Mouse (Mus musculus) hindbrain, embryonic 10.5 days (tissue): ENCODE measurements around the gene Trappc12. TPM values are rescaled to one million over a fixed set of nuclear protein-coding genes. Genes with fewer than 3 reads are reported as not detected.

Experiments
- DNase-seq: peaks from one replicate; pipeline ENCODE4 v3.0.0-alpha.2; 2017; ENCODE audit warnings: low spot score
- H3K27ac ChIP-seq: fragments of 300-500 bp; sonication (generic); 2 replicates; pipeline ENCODE4 v1.5.1; 2016; ENCODE audit warnings: mild to moderate bottlenecking, moderate library complexity
- H3K27me3 ChIP-seq: fragments of 300-500 bp; sonication (generic); 2 replicates; pipeline ENCODE4 v1.6.1; 2016; ENCODE audit warnings: mild to moderate bottlenecking; ENCODE audit not compliant: poor library complexity, insufficient read depth, severe bottlenecking
- H3K36me3 ChIP-seq: fragments of 300-500 bp; sonication (generic); 2 replicates; pipeline ENCODE4 v1.6.1; 2016; ENCODE audit warnings: mild to moderate bottlenecking, moderate library complexity
- H3K4me1 ChIP-seq: fragments of 300-500 bp; sonication (generic); replicated peaks from 2 replicates; pipeline ENCODE4 v1.6.1; 2016; ENCODE audit warnings: mild to moderate bottlenecking
- H3K4me3 ChIP-seq: fragments of 300-500 bp; sonication (generic); 2 replicates; pipeline ENCODE4 v1.5.1; 2016; ENCODE audit warnings: mild to moderate bottlenecking, moderate library complexity
- H3K9me3 ChIP-seq: fragments of 300-500 bp; sonication (generic); 2 replicates; pipeline ENCODE4 v1.6.1; 2016; ENCODE audit warnings: mild to moderate bottlenecking, moderate library complexity
- WGBS: fragments of 180-500 bp; shearing (Covaris S2); methylation state at CpG from one replicate; pipeline ENCODE4 v1.1.7; 2016; 5-methylcytosine and 5-hydroxymethylcytosine counted together
- polyA plus RNA-seq: library from polyadenylated mRNA; unstranded; fragments of >200 nt; fragmentation: Nextera tagmentation; extraction: Ambion mirVana; gene quantifications from 2 replicates; pipeline ENCODE4 v1.2.1, GENCODE M21; 2016

Trappc12 gene
- polyA plus RNA-seq, result 35.3 and 38.1 TPM in 2 replicates

- Histone ChIP-seq H3K4me1 (peaks cover 40% of the 10 kb centered on the region), H3K27me3 (no peaks in the 10 kb centered on the region), H3K4me3 (peak within 1 kb of the TSS; percentile 94), H3K27ac (peak within 1 kb of the TSS; percentile 91), H3K36me3 (peaks cover 22% of the 10 kb centered on the region), H3K9me3 (no peaks in the 10 kb centered on the region)
- 2% methylated on average over 41 of the region's 41 CpGs for WGBS
- peak; percentile 90 for DNase-seq
Measured at GRCm38 (mm10) chr12:28750021-28750633, at the start of gene Trappc12. Gene Trappc12 (minus strand): TSS chr12:28750472.

GRCm38 (mm10) chr12:28799798-28800411 is 49.6 kb upstream of the Trappc12 start:
- WGBS, result 65% methylated on average over 11 of the region's 11 CpGs
- peaks cover 5% of the 10 kb centered on the region; the same call in 1 of the 2 replicates for H3K36me3 ChIP-seq
- H3K4me1 ChIP-seq, result peaks cover 44% of the 10 kb centered on the region
- no peak for DNase-seq
- H3K4me3 ChIP-seq, result no peak overlapping the region
- peak overlapping the region; percentile 73 for H3K27ac ChIP-seq
- H3K27me3 ChIP-seq, result no peaks in the 10 kb centered on the region
- peaks cover 3% of the 10 kb centered on the region for H3K9me3 ChIP-seq

- no peaks in the 10 kb centered on the region for H3K27me3 ChIP-seq
- H3K36me3 ChIP-seq, result peaks cover 5% of the 10 kb centered on the region; the same call in 1 of the 2 replicates
- no peak for DNase-seq
- no peak overlapping the region for H3K4me3 ChIP-seq
- peaks cover 3% of the 10 kb centered on the region for H3K9me3 ChIP-seq
- H3K4me1 ChIP-seq, result peaks cover 34% of the 10 kb centered on the region
- H3K27ac ChIP-seq, result no peak overlapping the region
Measured at GRCm38 (mm10) chr12:28796881-28797420, 46.7 kb upstream of the Trappc12 start.

GRCm38 (mm10) chr12:28795041-28795440 is 44.8 kb upstream of the Trappc12 start:
- H3K4me1 ChIP-seq, result peaks cover 37% of the 10 kb centered on the region
- no peak overlapping the region for H3K4me3 ChIP-seq
- WGBS, result 88% methylated on average over 3 of the region's 3 CpGs
- no peak overlapping the region for H3K27ac ChIP-seq
- peaks cover 5% of the 10 kb centered on the region; the same call in 1 of the 2 replicates for H3K36me3 ChIP-seq
- H3K9me3 ChIP-seq, result peaks cover 3% of the 10 kb centered on the region
- H3K27me3 ChIP-seq, result no peaks in the 10 kb centered on the region
- no peak for DNase-seq

GRCm38 (mm10) chr12:28793715-28794114 is 43.4 kb upstream of the Trappc12 start:
- peaks cover 5% of the 10 kb centered on the region; the same call in 1 of the 2 replicates for H3K36me3 ChIP-seq
- no peak for DNase-seq
- 66% methylated on average over 2 of the region's 2 CpGs for WGBS

GRCm38 (mm10) chr12:28792613-28793012 is 42.3 kb upstream of the Trappc12 start:
- WGBS, result 76% methylated on average over 3 of the region's 3 CpGs
- no peaks in the 10 kb centered on the region for H3K36me3 ChIP-seq
- DNase-seq, result no peak
- H3K27me3 ChIP-seq, result no peaks in the 10 kb centered on the region
- no peaks in the 10 kb centered on the region for H3K9me3 ChIP-seq
- H3K4me1 ChIP-seq, result peaks cover 32% of the 10 kb centered on the region
- H3K4me3 ChIP-seq, result no peak overlapping the region
- no peak overlapping the region for H3K27ac ChIP-seq

More at GRCm38 (mm10) chr12:28793715-28794114, 43.4 kb upstream of the Trappc12 start:
- Histone ChIP-seq H3K4me3 (no peak overlapping the region), H3K27ac (no peak overlapping the region), H3K4me1 (peaks cover 31% of the 10 kb centered on the region), H3K9me3 (peaks cover 3% of the 10 kb centered on the region), H3K27me3 (no peaks in the 10 kb centered on the region)

- H3K27ac ChIP-seq, result 0 out of 2 replicates have a peak overlapping the region, but pooled peaks have one; percentile 41
- no peaks in the 10 kb centered on the region for H3K27me3 ChIP-seq
- no peaks in the 10 kb centered on the region for H3K9me3 ChIP-seq
- peaks cover 61% of the 10 kb centered on the region for H3K4me1 ChIP-seq
- no peak for DNase-seq
- no peak overlapping the region for H3K4me3 ChIP-seq
- WGBS, result 93% methylated on average over 6 of the region's 6 CpGs
- no peaks in the 10 kb centered on the region for H3K36me3 ChIP-seq
Measured at GRCm38 (mm10) chr12:28786310-28786709, 36.0 kb upstream of the Trappc12 start.

GRCm38 (mm10) chr12:28785299-28785698 is 35.0 kb upstream of the Trappc12 start:
- H3K27ac ChIP-seq, result peak overlapping the region; percentile 56
- DNase-seq, result no peak
- H3K4me3 ChIP-seq, result no peak overlapping the region
- H3K4me1 ChIP-seq, result peaks cover 60% of the 10 kb centered on the region
- 0% methylated on average over 1 of the region's 1 CpGs for WGBS
- no peaks in the 10 kb centered on the region for H3K27me3 ChIP-seq
- H3K9me3 ChIP-seq, result no peaks in the 10 kb centered on the region
- no peaks in the 10 kb centered on the region for H3K36me3 ChIP-seq

- peak overlapping the region; percentile 56; the same call in 1 of the 2 replicates for H3K27ac ChIP-seq
- no peak overlapping the region for H3K4me3 ChIP-seq
- H3K27me3 ChIP-seq, result no peaks in the 10 kb centered on the region
- DNase-seq, result no peak
- H3K4me1 ChIP-seq, result peaks cover 60% of the 10 kb centered on the region
- WGBS, result 39% methylated on average over 8 of the region's 8 CpGs
- no peaks in the 10 kb centered on the region for H3K36me3 ChIP-seq
- H3K9me3 ChIP-seq, result no peaks in the 10 kb centered on the region
Measured at GRCm38 (mm10) chr12:28784864-28785263, 34.6 kb upstream of the Trappc12 start.

GRCm38 (mm10) chr12:28784355-28784754 is 34.1 kb upstream of the Trappc12 start:
- no peaks in the 10 kb centered on the region for H3K9me3 ChIP-seq
- no peaks in the 10 kb centered on the region for H3K36me3 ChIP-seq
- peaks cover 62% of the 10 kb centered on the region for H3K4me1 ChIP-seq
- H3K27ac ChIP-seq, result peak overlapping the region; percentile 30
- 38% methylated on average over 4 of the region's 4 CpGs for WGBS
- no peak overlapping the region for H3K4me3 ChIP-seq
- no peaks in the 10 kb centered on the region for H3K27me3 ChIP-seq
- no peak for DNase-seq

- 88% methylated on average over 3 of the region's 3 CpGs for WGBS
- no peaks in the 10 kb centered on the region for H3K27me3 ChIP-seq
- no peak overlapping the region for H3K4me3 ChIP-seq
- no peaks in the 10 kb centered on the region for H3K36me3 ChIP-seq
- H3K4me1 ChIP-seq, result peaks cover 67% of the 10 kb centered on the region
- DNase-seq, result no peak
- no peaks in the 10 kb centered on the region for H3K9me3 ChIP-seq
- H3K27ac ChIP-seq, result no peak overlapping the region
Measured at GRCm38 (mm10) chr12:28782637-28783036, 32.4 kb upstream of the Trappc12 start.

GRCm38 (mm10) chr12:28780180-28780579 is 29.9 kb upstream of the Trappc12 start:
- no peak for DNase-seq
- Histone ChIP-seq H3K36me3 (no peaks in the 10 kb centered on the region), H3K27ac (peak overlapping the region; percentile 54), H3K9me3 (no peaks in the 10 kb centered on the region), H3K27me3 (no peaks in the 10 kb centered on the region), H3K4me1 (peaks cover 55% of the 10 kb centered on the region), H3K4me3 (no peak overlapping the region)
- 86% methylated on average over 7 of the region's 7 CpGs for WGBS

- WGBS, result 87% methylated on average over 6 of the region's 6 CpGs
- H3K4me1 ChIP-seq, result peaks cover 30% of the 10 kb centered on the region
- no peak for DNase-seq
Measured at GRCm38 (mm10) chr12:28775627-28776026, 25.4 kb upstream of the Trappc12 start.

More at GRCm38 (mm10) chr12:28775627-28776026, 25.4 kb upstream of the Trappc12 start:
- Histone ChIP-seq H3K27me3 (no peaks in the 10 kb centered on the region), H3K27ac (no peak overlapping the region), H3K36me3 (no peaks in the 10 kb centered on the region), H3K9me3 (no peaks in the 10 kb centered on the region), H3K4me3 (no peak overlapping the region)
